Mouse (Mus musculus): ENCODE data around the gene Col6a1.

Col6a1 gene

DNA sequence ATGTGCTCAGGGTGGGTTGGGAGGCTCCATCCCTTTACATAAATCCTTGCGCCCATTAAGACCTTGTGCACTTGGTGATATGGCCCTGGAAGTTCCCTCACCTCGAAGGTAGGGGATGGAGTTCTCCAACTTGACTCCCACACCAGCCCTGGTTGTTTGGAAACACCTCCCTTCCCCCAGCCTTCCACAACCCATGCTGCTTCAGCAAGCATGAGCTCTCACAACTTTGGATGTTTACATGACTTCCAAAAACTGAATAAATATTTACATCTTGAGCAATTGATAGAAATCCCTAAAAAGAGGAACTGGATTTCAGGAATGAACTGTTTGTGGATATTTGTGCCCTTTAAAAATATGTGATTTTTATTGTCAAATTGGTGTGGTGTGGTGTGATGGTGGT, 50.7 kb downstream of the Col6a1 start:
- DNase-seq: no peak

GRCm38 (mm10) chr10:76674581-76674980, 51.4 kb downstream of the Col6a1 start:
- no peak for DNase-seq

DNA sequence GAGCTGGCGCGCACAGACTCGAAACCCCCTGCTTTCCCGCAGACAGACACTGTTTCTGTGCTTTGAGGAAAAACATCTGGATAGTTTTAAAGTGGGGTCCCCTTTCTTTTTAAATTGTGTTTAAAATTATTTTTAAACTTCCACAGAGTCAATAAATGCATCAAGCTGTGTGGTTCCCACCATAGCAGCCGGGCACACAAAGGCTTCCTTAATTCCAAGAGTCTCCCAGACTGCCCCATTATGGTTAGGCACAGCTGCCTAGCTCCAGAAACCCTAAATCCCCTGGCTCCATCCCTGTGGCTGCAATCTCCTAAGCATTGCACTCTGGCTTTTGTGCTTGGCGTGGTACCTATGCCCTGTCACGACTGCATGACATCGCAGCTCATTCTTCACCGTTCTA, 54.0 kb downstream of the Col6a1 start:
- no peak for DNase-seq

DNA sequence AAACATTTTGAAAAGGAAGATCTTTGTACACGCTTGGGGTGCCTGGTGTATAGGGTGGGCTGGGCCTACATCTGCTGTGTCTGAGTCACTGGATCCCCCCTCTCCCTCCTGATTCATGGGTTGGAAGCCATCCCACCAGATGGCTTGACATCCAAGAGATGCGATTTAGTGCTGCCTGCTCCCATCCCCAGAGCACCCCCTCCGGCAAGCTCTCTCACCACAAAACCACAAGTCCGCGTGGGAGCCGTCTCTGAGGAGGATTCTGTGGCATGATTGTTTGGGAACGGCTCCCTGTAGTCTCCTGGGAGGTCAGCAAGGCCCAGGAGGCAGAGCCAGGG, 57.1 kb downstream of the Col6a1 start:
- no peak for DNase-seq

- DNase-seq: no peak
Measured at GRCm38 (mm10) chr10:76668261-76668946, 57.6 kb downstream of the Col6a1 start.

- no peak for DNase-seq
Measured at GRCm38 (mm10) chr10:76667197-76667805, 58.7 kb downstream of the Col6a1 start.

DNA sequence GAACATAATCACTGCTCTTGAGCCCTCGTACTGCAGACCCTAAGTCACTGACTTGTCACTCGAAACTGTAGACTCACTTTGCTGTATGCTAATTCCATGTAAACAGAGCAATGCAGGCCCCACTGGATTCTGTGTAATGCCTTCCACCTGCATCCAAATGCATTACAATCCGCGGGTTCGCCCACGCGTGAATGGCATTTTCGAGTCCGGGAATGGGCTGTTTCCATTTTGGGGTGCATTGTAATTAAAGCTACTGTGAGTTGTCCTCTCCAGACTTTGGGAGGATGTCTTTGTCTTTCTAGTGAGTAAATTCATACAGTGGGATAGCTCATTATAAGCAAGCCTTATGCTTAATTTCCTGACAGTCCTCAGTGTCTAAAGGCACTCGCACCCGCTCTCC, 60.4 kb downstream of the Col6a1 start:
- DNase-seq: no peak

DNA sequence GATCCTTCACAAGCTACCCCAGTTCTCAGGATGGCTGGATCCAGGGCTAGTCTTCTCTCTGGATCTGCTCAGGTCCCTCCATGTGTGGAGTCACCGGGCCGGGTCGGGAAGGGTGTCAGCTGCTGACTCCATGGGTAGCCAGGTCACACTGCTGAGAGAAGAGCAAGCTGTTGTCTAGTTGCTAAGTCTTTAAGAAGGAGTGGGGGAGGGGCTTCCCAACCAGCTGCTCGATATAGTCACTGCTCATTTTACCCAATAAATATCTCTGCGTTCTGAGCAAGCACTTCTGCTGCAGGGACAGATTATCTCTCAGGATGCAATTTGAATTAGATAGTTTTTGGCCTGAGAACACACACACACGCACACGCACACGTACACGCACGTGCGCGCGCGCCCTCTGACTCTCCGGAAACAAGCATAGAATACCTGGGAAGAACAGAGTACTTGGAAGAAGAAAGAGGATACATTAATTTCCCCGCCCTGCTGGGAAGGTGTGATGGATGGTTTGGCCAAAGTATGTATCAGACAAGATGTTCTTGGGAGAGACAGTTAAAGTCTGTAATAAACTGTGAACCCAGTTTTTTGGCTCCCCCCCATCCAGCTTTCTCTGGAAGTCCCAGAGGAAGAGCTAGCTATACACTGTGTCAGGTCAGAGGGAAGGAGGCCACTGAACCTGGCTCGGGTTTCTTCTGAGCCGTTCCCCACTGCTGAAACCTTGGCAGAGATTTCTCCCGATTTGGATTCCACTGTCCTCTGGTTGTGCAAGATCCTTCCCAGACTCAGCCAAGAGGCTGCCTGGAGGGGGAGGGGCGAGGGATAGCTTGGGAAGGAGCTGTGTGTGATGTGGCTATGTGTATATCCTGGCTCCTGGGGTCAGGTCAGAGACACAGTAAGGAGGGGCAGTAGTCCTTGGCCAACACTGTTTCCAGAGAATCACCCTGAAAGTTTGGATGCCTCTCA, 61.5 kb downstream of the Col6a1 start:
- DNase-seq: no peak
